Mouse (Mus musculus) retina, postnatal 1 day (tissue): ENCODE measurements around the gene Spon1.

Experiments
- DNase-seq: peaks from one replicate; pipeline ENCODE4 v3.0.0-alpha.2; 2012

Spon1 gene

DNA sequence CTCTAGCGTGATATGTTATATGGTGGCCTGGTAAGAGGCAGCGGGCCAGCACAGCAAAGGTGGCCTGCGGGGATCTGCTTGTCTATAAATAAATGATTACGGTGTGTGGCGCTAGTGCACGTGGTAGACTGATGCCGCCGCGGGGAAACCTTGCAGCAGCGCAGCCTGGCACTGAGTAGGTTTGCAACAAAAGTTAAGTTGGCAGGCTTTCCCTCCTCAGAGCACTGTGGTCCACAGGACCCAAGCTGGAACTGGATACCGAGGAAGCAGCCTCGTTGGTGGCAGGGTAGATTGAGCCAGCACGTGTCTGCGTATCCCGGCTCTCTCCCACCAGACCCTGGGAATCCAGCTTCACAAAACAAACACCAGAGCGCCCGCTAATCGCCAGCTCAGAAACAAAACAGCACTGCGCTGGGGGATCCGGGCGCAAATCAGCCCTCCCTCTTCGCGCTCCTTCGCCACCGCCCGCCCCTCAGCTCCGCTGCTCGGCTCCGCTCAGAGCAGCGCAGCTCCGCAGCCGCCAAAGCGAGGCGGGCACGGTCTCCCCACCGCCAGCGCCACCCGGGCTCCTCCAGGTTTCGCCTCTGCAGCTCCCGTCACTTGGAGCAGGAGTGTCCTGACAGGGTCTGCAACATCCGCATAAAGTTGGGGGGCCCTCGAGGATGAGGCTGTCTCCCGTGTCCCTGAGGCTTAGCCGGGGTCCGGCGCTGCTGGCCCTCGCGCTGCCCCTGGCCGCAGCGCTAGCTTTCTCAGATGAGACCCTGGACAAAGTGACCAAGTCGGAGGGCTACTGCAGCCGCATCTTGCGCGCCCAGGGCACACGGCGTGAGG, at the start of gene Spon1:
Spon1 (plus strand) TSS at position 332 of the 831 bp plus-strand sequence.
- DNase-seq = peak; percentile 87

- DNase-seq = no peak
Measured at GRCm38 (mm10) chr7:113721994-113722393, 43.8 kb upstream of the Spon1 start.

- no peak for DNase-seq
Measured at GRCm38 (mm10) chr7:113723905-113724304, 41.9 kb upstream of the Spon1 start.

GRCm38 (mm10) chr7:113727999-113728713, 37.6 kb upstream of the Spon1 start:
- no peak for DNase-seq

DNA sequence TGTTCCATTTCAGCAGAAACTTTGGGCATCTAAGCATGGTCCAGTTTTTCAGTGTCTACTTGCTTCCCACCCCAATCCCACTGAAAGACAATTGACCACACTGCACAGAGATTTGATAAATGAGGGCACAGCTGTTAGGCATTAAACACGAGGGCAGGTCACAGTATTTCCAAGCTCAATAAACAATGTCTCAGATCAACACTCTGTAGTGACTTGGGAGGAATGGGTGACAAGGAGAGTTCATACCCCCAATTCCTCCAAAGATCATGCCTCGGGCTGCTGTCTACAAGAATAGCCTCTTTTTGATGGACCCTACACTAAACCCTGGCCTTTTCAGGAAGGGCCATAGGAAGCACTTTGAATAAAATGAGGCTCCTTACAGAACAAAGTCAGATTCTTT, 36.9 kb upstream of the Spon1 start:
- DNase-seq = no peak

- DNase-seq = no peak
Measured at GRCm38 (mm10) chr7:113730406-113731247, 35.2 kb upstream of the Spon1 start.

GRCm38 (mm10) chr7:113737790-113738362, 27.9 kb upstream of the Spon1 start:
- DNase-seq = no peak

DNA sequence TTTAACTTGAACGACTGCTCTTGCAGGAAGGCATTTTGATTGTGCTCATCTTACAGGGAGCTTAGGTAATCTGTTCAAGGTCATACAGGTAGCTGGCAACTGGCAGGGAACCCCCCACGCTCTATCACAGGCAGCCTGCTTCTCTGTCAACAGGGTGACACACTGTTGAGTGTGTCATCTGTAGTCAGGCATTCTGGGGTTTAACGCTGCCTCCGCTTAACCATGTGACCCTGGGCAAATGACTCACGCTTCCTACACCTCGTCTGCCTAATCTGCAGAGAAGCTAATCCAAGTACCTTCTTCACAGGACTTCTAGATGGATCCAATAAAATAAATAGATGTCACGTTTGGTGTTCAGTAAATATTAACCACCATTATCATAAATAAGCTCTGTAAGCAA, 26.6 kb upstream of the Spon1 start:
- no peak for DNase-seq

GRCm38 (mm10) chr7:113742644-113743043, 23.2 kb upstream of the Spon1 start:
- DNase-seq = no peak

- no peak for DNase-seq
Measured at GRCm38 (mm10) chr7:113743982-113744381, 21.8 kb upstream of the Spon1 start.

DNA sequence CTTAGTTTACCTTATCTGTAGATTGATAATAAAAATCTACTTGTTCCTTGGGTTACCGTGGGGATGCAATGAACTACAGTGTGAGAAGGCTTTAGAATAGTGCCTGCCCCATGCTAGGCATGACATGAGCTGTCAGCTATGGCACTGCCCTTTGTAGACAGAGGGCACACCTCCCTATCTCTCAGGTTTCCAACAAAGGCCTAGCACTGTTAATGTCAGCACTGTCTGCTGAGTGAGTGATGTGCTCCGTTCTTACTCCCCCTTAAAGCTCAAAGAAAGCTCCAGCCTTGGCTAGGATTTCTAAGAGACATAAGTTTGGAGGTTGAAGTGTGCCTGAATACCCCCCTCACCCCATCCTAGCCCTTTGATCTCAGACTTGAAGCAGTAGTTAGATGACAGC, 9.2 kb upstream of the Spon1 start:
- DNase-seq = no peak

DNA sequence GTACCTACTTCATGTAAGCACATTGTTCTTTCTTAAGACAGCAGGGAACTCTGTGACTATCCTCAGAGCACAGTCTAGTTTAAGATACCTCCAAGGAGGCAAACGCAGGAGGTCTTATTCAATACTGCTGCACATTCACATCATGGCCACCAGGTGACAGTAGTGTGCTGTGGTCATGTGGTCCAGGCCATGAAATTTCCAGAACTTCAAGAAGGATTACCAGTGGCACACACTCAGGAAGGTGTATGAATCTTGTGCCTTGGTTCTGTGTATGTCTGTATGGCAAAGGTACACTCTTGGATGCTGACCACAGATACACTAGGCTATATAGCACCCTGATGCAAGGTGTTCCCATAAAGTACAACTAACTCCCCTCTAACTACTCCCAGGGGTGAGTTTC, 6.6 kb upstream of the Spon1 start:
- peak; percentile 83 for DNase-seq

- DNase-seq = no peak
Measured at GRCm38 (mm10) chr7:113765133-113765532, 665 bp upstream of the Spon1 start.

GRCm38 (mm10) chr7:113766498-113766941, 722 bp downstream of the Spon1 start:
- DNase-seq = peak; percentile 60

GRCm38 (mm10) chr7:113767546-113767945, 1.7 kb downstream of the Spon1 start:
- DNase-seq = no peak

- DNase-seq = peak; percentile 31
Measured at GRCm38 (mm10) chr7:113768174-113768935, 2.6 kb downstream of the Spon1 start.

GRCm38 (mm10) chr7:113769281-113769680, 3.5 kb downstream of the Spon1 start:
- DNase-seq = peak; percentile 82

- DNase-seq = peak; percentile 30
Measured at GRCm38 (mm10) chr7:113772135-113772534, 6.3 kb downstream of the Spon1 start.

DNA sequence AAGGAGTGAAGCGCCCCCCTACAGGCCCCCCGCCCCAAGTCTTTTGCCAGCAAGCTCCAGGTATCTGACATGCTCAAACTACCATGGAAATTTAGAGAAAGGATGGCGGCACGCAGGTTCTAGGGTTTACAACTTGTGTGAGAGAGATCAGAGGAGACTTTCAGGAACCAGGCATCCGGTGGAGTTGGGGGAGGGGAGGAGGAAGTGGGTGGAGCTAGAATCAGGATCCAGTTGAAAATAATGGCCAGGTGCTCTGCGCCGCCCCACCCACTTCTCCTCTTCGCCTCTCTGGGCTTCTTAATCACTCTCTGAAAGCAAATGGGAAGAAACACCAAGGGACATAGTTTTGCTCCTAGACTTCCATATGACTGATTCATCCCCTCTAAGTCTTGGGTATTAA, 7.6 kb downstream of the Spon1 start:
- no peak for DNase-seq

DNA sequence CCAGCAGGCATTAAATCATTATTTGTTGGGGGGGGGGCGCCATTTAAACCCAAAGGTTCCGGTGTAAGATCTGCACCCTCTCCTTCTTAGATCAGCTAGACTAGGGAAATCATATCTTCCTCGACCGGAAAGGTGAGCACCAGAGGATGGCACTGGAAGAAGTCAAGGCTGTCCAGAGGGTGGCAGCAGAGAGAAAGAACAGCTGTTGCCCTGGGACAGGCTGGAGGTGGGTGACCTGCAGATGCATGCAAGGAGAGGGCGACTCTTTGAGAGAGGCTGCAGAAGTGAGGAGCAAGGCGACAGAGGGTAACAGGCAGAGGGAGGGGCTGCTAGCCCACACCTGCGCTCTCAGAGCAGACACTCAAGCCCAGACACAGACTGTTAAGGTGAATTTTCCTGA, 8.2 kb downstream of the Spon1 start:
- peak; percentile 74 for DNase-seq

DNA sequence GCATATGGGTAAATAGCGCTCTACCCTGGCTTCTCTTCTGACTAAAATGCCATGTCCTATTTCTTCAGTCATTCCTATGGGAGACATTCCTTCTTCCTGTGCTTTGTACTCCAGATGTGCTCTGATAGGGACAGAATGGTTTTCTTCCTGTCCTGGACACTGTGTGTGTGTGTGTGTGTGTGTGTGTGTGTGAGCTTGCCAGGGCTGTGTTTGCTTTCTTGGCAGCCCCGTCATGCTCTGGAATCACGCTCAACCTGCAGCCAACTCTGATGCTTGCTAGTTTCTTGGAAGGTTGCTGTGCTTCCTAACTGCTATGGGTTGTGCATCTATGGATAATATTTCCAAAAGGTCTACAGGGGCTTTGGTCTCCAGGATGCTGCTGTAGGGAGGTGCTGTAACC, 9.1 kb downstream of the Spon1 start:
- no peak for DNase-seq

DNA sequence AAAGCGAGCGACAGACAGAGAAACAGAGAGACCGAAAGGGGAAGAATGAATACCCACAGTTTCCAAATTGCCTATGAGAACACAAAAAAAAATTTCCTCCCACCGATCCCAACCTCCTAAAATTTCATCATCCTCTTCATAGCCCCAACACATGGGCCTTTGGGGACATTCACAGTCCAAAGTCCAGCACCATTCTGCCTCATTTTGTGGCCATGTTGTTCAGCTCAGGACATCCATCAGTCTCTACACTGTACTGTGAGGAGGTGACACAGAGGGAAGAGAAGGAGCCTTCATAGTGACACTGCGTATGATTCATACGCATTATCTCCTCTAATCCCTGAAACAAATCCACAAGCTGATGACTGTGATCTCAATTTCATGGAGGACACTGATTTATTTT, 12.7 kb downstream of the Spon1 start:
- no peak for DNase-seq
